Mouse (Mus musculus) megakaryocyte-erythroid progenitor cell, adult 5-6 weeks (primary cell): ENCODE measurements around the gene Mkrn2os. TPM values are rescaled to one million over a fixed set of nuclear protein-coding genes. Genes with fewer than 3 reads are reported as not detected.
A peak's percentile ranks its signal among the peaks of the same experiment; 100 is the strongest.
"Not testable (repeated sequence)": the region's sequence is repeated elsewhere in the genome, so short reads cannot be mapped to it uniquely, and the experiment has no call there.

Source experiments
- ATAC-seq: replicated peaks from 2 replicates; pipeline ENCODE4 v1.8.0; 2016; ENCODE audit warnings: mild to moderate bottlenecking, inconsistent platforms; ENCODE audit not compliant: severe bottlenecking, poor library complexity, low FRiP score, low TSS enrichment
- total RNA-seq, 2 experiments: library from RNA; stranded (forward) in 1 of 2; stranded (reverse) in 1 of 2; fragments of 200-1000, 215-1000 nt in 1 of 2; fragments of >200 nt in 1 of 2; fragmentation: Nextera tagmentation in 1 of 2; gene quantifications; 2 replicates each; pipeline ENCODE4 v1.2.3; 2014 to 2017

Gene Mkrn2os
- total RNA-seq (2014; fragmentation: Nextera tagmentation) (not detected in 2 replicates), total RNA-seq (2017) (not detected in 2 replicates)

DNA sequence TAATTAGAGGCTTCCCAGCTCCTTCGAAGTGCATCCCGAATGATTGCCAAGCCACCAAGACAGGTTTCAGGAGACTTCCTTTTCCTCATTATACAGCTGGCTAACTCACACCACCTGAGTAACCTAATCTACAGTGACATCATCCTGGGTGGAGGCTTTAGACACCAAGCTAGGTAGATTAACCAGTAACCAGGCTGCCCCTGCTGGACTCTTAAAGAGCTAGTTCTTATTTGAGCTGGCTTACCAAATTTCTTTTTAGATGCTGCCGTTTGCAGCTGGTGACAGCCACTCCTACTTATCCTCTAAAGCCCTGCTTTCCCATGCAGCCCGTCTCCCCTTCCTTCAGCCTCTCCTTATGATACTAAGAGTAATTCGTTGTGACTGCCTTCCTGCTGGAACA lies at the start of gene Mkrn2os:
Mkrn2os (minus strand) TSS at position 119 of the 400 bp plus-strand sequence.
- ATAC-seq: no peak

- ATAC-seq: not testable (repeated sequence)
Measured at GRCm38 (mm10) chr6:115638188-115638587, 45.8 kb upstream of the Mkrn2os start.

GRCm38 (mm10) chr6:115634015-115634414 lies 41.6 kb upstream of the Mkrn2os start:
- ATAC-seq: no peak

DNA sequence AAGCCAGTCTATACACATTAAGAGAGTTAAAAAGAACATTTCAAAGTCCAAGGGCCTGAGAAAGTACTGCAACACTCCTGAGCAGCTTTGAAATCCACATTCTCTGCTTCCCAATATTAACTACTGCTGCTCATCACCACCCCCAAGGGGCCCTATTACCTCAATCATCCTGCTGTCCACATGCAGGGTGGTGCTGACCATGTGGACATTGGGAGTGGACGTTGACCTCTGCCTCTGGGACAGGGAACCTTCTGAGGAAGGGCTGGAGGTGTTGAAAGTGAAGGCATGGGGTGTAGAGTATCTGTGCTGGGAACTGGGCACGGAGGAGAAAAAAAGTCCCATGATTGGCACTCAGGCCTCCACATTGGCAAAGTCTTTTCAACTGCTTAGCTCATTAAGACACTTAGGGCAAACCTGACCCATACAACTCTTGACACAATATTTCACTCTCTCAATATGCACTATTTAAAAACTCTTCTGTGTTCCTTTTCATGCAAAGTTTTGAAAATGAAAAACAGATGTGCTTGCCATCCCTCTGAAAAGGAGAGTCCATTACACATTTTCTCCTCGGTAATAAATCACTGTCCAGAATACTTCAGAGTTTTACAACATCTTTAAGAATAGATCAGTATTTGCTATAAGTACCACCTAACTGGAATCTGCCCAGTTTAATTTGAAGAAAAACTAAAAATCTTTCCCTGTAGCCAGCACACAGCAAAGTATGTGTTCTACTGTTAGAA lies 38.9 kb upstream of the Mkrn2os start:
- ATAC-seq: no peak

- no peak for ATAC-seq
Measured at GRCm38 (mm10) chr6:115626121-115626520, 33.7 kb upstream of the Mkrn2os start.

DNA sequence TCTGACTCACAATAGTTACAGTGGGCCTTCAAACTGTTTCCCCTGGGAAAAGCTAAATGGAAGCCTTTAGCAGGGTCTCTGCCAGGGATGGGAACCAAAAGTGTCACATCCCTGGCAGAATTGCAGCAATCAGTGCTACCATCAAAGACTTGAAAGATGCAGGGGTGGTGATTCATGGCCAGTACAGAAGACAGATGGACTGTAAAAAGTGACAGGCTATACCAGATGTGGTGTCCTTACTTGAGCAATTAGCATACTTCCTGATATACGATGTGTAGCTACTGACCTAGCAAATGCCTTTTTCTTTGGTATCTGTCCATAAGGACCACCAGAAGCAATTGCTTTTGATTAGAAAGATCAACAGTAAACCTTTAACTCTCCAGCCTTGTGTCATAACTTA lies 28.6 kb upstream of the Mkrn2os start:
- no peak for ATAC-seq

GRCm38 (mm10) chr6:115619818-115620217 lies 27.4 kb upstream of the Mkrn2os start:
- peak; percentile 33 for ATAC-seq

DNA sequence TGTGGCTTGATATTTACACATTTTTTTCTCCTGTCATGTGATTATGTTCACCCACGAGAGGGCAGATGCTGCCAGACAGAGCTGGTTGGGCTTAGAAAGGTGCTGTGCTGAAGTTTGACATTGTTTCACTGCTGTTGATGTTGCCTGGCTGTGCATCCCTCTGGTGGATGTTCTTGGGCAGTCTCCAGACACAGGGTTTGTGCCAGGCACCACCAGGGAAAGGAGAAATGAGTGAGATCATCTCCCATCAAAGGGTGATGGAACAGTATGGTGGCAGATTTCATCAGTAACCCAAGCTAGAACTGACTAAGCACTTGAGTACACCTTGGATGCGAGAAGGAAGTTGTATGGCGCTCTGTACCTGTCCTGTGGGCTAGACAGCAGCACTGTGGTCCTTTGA lies 23.6 kb upstream of the Mkrn2os start:
- ATAC-seq: no peak

- no peak for ATAC-seq
Measured at GRCm38 (mm10) chr6:115613793-115614192, 21.4 kb upstream of the Mkrn2os start.

DNA sequence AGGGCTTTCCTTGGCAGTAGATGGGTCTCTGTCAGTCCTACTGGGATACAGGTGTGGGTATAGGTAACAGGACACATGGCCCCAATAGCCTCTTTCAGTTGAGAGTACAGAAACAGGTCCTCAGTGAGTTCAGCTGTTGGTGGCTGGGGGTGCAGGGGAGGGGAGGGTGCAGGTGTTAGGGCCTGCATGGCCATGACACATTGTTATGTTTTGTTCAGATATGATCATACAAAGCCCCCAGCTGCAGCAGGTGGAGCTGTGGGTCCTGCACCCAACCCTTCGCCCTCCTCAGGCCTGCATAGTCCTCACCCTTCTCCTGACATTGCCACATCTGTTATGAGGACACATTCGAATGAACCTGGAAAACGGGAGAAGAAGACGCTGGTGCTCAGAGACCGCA lies 17.9 kb upstream of the Mkrn2os start:
- ATAC-seq: no peak

DNA sequence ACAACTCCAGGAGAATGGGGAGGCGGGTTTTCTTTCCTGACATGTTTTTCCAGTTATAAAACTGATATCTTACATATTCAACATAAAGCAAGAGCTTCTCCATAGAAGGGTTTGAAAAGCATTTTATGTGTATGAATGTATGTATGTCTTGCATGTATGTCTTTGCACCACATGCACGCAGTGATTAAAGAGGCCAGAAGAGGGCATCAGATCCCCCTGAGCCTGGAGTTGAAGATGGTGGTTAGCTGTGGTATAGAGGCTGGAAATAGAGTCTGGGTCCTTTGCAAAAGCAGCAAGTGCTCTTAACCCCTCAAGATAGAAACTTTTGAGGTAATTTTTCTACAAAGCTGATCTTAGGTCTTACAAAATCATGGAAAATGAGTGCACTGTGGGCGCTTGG lies 16.7 kb upstream of the Mkrn2os start:
- ATAC-seq: peak; percentile 76

GRCm38 (mm10) chr6:115607429-115607828 lies 15.1 kb upstream of the Mkrn2os start:
- ATAC-seq: no peak

DNA sequence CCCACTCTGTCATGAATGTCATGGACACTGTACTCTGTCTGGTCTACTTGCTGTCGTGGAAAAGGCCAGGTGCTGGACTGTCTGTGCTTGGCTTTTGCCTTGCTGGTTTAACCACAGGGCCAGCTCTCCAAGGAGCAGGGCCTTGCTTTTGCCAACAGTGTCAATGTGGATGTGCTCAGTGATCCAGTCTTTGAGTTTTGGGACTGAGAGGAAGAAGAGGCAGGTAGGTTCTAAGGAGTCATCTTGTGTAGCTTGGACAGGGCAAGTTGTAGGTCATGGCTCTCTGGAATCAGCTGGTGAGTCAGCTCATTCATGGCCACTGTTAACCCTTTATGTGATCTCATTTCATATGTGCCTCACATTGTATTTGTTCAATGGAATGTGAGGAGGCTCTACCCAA lies 14.1 kb upstream of the Mkrn2os start:
- no peak for ATAC-seq

GRCm38 (mm10) chr6:115601715-115602523 lies 9.5 kb upstream of the Mkrn2os start, which contains the start of gene Mkrn2:
Gene Mkrn2, plus strand, starts transcription at chr6:115601902.
- ATAC-seq: peak; percentile 73

DNA sequence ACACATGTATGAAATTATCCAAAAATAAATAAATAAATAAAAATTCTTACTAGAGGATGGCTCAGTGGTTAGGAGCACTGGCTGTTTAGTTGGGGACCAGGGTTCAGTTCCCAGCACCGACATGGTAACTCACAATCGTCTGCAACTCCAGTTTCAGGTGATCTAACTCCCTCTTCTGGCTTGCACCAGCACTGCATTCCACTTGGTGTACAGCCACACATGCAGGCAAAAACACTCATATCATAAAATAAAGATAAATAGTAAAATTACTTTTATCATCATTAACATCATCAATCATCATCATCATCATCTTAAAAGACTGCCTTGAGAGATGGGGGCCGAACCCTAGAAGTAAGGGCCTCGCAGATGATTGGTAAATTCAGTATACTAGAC lies 8.9 kb upstream of the Mkrn2os start:
- ATAC-seq: no peak

DNA sequence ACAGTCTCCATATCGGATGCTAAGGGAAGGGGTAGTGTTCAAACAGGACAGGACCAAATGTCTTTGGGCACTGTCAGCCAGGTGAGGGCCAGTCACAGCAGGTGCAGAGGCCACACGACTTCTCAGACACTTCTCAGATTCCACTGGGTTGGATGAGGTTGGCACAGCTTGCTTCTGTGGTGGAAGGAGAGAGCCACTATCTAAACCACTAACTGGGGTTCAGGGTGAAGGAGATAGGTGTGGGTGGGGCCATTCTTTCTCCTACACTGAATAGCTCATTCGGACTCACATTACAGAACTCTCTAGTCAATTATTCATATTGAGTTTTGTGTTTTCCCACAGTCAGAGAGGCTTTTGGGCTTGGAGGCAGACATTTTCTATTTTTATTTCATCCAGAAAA lies 3.3 kb upstream of the Mkrn2os start:
- ATAC-seq: peak; percentile 86

GRCm38 (mm10) chr6:115594463-115594862 lies 2.1 kb upstream of the Mkrn2os start:
- no peak for ATAC-seq

DNA sequence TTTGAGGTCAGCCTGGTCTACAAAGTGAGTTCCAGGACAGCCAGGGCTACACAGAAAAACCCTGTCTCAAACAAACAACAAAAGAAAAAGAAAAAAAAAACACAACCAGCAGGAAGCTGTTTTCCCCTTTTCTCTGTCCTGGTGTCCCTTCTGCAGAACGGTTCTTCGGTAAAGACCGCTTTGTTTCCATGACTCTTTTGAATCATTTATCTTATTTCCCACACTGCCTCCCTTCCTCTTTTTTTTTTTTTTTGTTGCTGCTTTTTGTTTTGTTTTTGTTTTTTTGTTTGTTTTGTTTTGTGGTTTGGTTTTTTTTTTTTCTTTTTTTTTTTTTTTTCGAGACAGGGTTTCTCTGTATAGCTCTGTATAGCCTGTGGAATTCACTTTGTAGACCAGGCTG lies 876 bp upstream of the Mkrn2os start:
- no peak for ATAC-seq

DNA sequence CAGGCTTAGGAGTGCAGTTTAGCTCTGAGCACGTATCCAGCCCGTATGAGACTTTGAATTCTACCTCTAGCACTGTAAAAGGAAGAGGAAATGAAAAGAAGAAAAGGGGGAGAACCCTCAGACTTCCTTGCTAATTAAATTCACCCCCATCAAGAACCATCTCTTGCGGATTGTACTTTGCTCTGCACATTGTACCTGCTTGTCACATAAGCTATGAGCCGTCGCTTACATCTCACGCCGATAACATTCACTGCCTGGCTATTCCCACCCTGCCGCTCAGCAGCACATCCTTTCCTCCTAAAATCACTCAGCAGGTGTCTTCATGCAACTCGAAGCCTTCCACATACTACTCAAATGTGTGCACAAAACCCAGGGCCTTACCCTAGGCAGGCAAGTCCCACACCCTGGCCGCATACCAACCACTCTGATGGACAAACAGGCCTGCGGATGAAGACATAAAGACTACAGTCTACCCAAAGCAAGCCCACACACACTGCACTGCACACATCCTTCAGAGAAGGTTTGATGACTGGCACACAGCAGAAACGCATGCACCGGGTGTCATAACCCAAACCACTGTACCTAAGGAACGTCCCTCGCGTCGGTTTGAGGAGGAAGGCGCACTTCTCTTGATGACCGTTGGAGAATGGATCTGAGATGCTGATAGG lies 550 bp downstream of the Mkrn2os start:
- no peak for ATAC-seq

DNA sequence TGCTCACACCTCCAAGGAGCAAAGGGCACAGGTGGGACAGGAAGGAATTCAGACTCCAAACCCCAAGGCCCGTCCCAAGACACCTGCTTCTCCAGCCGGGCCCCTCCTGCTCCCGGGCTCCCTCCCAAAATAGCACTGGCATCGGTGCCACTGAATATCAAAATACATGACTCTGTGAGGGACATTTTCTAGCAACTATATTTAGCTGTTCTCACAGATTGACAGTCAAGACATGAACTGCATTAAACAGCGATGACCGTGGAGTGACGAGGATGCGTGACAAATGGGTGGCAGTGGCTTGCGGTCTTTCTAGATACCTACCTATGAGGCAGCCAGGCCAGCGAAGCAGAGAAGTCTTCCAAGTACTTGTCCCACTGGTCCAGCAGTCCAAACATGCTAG lies 6.1 kb downstream of the Mkrn2os start:
- no peak for ATAC-seq
